Mouse (Mus musculus) left cerebral cortex, adult 9 months (tissue): Measurements from ENCODE around the gene Cenpx.
"Not testable (repeated sequence)": the region's sequence is repeated elsewhere in the genome, so short reads cannot be mapped to it uniquely, and the experiment has no call there.

Source experiments
- DNase-seq, 2 experiments: peaks; one replicate each; pipeline ENCODE4 v3.0.0; 2022; ENCODE audit warnings: low spot score in 2 of 2

The Cenpx gene

DNA sequence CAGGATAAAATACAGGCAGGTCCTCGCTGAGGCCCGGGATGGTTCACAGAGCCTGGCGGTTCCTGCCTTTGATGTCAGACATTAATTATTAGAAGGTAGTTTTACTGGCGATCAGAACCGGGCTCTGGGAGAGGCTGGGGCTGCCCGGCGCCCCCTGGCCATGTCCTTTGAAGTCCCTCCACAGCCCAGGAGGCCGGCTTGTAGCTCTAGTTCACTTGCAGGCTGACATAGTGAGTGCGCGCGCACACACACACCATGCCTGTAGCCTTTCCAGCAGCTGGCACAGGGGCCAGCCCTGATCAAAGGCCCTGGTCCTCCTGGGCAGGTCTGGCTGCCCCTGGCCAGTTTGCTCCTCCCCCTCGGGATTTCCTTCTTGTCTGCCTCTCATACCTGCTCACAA, 17.9 kb downstream of the Cenpx start:
- no peak for DNase-seq

DNA sequence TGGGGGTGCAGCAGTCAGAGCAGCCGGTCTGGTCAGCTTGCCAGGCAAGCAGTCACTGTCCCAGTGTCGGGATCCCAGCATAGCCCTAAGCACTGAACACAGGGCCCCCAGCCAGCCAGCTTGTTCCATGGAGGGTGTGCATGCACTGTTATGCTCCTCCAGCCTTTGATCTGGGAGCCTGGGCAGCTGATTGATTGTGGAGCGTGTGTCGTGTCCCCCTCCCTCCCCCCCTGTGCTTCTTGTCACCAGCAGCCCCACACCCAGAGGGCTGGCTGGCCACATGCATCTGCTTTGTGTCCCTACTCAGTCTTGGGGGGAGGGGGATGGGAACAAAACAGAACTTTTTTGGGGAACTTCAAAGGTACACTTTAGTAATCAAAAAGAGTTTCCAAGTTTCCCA, 18.4 kb downstream of the Cenpx start:
- DNase-seq: no peak

DNA sequence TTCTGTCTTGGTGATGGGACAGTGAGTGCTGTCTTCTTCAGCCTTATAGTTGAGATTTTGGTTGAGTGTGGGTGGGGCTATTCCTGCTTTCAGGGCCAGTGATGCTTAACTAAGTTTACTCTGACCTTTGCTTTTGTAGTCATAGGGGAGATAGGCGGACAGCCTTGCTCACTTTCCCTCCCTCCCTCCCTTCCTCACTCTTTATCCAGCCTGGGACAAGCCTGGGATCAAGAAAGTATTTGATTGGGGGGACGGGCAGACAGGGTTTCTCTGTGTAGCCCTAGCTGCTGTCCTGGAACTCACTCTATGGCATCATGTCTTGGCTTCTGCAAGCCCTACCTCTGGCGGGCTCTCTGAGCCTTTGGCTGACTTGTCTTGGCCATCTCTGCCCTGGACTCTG, 20.1 kb downstream of the Cenpx start:
- DNase-seq: no peak

DNA sequence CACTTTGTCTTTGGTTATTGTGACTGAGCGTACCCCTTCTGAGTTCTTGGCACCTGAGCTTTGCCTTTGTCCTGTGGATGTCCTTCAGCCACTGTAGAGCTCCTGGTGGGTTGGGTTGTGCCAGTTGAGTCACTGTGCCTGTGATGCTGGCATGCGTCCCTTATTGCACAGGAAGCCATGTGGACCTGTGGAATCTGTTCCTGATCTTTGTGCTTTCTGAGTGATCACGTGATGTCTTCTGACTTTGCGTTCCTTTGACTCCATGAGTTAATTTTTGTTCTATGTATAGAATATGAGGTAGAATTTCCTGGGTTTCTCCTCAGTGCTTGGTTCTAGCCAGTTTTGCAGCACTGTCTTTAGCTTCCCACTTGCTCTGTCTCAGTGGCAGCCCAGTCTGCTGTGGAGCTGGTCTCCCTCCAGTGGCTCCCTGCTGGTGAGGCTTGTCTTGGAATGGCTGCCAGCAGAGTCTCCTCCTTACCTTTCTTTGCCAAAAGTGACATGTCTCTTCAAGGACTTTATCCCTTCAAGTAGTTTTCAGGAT, 21.0 kb downstream of the Cenpx start:
- peak in 1 of 2 experiments; percentile 35 for DNase-seq

DNA sequence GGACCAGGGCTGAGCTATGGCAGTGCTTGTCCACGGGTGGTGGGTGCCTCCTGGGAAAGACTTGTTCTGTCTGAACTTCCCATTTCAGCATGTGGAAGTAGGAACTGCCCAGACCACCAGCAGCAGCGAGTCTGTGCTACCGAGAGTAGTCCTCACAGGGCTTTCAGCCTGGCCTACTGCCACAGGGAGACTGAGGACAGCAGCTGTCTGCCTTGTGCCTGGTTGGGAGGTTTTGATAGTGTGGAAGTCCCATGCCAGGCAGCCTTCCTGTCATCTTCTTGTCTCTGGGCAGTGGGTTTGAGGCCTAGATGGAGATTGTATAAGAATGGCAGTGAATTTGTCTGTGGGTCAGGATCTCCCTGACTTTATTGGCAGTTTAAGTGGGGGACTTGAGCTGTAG, 24.2 kb downstream of the Cenpx start:
- no peak for DNase-seq

DNA sequence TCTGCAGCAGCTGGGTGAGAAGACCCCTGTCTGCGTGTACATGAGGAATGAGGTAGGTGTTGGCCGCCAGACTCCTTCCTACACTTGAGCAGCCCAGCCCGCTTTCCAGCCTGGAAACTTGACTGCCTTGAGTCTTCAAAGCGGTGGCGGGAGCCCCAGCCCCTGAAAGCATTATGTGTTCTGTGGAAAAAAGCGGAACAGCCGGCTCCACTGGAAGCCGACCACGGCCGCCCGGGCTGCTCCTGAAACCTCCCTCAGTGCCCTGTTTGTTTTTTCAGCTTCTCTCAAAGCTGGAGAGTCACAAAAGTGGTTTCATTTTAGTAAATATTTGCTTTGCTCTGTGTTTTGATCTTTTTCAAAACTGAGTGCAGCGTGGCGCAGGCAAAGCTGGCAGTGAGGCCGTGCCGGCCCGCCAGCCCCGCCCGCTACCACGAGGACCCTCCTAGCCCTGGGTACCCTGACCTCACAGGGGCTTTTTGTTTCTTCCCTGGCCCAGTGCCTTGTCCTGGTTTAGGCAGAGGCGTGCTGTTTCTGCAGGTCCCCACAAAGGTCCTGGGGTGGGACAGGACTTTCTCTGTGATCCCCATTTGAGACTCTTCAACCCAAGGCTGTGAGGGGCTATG, 26.8 kb downstream of the Cenpx start:
- no peak for DNase-seq

DNA sequence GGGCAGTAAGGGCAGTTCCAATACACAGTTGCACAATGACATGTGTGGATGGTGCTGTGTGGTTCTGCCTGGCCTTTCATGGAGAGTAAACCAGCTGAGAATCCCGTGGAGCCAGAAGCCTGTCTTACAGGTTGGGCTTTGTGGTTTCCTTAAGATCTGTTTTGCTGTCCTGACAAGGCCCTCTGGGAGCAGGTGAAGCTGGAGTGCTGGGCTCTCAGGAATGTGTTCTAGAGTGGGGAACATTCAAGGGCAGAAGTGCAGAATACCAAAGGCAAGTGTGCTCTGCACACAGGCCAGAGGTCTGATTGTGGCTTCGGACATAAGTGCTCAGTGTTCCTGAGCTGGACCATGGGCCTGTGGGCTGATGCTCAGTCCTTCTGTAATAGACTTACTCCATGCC, 28.9 kb downstream of the Cenpx start:
- no peak for DNase-seq

DNA sequence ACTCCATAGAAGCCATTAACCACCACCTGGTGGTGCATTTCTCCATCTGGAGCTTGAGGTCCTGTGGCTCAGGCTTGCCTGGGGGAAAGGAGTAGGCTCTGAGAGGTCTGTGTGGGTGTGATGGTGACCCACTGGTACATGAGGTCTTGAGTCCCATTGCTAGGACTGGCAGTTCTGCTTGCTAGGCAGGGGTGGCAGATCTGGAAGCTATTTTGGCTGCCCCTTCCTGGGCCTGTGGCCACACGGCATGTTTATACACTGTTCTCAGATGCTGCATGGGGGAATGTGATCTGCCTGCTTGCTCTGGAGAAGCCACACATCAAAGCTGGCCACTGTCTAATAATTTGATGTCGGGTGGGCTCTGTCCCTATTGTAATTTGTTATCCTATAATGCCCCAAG, 29.5 kb downstream of the Cenpx start:
- DNase-seq: no peak

DNA sequence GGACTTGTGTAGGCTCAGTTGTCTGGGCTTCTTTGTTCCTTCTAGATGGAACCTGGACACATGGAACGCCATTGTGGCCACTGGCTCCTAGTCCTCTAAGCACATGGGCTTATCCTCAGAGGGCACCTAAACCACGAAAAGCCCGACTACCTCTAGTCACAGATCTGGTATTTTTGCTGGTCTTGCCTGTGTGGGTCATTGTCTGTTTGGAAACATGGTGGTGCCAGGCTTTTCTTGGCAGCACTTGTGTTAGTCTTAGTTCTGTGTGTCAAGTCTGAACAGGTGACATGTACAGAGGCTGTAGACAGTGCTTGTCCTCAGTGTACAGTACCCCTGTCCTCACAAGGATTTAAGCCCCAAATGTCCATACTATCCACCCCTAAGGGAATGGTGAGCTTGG, 30.0 kb downstream of the Cenpx start:
- DNase-seq: no peak

DNA sequence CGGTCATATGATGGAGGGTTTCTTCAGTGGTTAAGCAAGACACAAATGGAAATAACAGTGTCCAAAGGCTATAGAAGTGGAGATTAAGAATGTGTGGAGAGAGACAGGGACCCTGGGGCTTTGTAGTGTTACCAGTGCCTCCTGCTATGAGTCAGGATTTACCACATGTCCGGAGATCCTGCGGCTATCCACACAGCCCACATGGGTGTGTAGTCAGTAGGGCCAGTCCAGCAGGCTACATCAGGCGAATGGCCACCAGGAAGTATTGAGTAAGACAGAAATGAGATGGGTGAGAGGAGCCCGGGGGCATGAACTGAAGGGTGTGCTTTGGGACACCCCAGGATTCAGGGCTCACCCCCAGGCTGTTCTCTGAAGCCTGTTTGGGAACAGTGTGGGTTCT, 30.9 kb downstream of the Cenpx start:
- DNase-seq: no peak

DNA sequence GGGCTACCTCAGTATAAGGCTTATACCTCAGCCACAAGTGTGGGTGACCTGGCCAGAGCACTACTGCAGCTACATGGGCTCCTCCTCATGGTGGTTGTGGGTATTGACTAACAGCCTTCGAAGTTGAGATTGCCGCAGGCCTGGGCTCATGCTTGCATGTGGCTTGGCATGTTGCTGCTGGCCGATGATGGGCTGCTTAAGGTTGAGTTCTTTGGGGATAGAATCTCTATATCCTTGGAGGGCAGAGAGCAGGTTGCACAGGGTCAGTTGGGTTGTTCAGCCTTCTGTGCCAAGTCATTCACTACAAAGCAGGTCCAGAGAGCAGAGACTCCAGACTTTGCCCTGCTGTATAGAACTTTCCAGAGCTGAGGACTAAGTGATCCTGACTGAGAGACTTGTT, 33.6 kb downstream of the Cenpx start:
- no peak for DNase-seq

DNA sequence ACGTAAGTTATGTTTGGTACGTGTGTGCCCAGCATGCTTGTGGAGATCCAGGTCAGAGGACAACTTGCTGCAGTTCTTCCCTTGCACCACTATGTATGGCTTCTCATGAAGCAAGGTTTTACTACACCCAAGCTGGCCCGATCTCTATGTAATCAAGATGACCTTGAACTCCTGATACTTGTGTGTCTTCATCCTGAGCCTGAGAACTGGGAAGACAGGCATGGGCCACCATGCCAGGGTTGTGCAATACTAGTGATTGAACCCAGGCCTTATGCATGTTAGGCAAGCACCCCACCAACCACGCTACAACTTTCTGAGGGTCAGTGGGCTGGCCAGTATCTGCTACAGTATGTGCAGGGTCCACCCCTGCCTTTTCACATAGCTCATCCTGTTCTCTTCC, 36.6 kb downstream of the Cenpx start:
- no peak for DNase-seq

DNA sequence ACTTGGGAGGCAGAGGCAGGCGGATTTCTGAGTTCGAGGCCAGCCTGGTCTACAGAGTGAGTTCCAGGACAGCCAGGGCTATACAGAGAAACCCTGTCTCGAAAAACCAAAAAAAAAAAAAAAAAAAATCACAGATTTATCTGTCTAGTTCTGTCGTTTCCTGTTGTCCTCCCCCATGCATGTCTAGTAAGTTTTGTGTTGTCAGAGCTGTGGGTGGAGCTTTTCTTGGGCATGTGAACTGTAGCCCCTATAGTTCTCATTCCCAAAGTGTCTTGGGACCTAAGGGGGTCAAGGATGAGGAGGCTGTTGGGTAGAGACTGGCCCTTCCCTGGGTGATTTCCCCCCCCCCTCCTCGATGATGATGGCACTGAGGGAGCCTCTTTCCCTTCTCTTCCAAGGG, 37.7 kb downstream of the Cenpx start:
- DNase-seq: not testable (repeated sequence)

DNA sequence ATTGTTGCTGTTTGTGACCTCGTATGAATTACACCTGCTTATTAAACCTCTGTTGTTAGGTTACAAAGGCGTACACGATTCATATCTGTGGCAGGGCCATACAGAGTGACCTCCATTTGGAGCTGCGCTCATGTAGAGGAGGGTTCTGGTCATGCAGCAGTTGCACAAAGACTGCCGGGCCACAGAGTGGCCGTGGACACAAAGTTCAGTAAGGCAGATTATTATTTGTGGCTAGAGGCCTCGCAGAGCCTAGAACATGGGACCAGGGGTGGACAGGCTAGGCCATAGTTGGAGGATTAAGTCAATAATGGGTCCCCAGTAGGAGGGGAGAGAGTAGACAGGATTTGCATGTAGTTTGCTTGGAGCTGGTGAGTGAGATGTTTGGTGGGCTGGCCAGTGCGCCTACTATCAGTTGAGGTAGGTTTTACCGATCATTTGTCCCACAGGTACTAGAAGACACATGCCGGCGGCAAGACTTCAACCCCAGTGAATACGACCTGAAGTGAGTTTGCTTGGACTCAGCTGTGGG, 39.9 kb downstream of the Cenpx start:
- DNase-seq: no peak

DNA sequence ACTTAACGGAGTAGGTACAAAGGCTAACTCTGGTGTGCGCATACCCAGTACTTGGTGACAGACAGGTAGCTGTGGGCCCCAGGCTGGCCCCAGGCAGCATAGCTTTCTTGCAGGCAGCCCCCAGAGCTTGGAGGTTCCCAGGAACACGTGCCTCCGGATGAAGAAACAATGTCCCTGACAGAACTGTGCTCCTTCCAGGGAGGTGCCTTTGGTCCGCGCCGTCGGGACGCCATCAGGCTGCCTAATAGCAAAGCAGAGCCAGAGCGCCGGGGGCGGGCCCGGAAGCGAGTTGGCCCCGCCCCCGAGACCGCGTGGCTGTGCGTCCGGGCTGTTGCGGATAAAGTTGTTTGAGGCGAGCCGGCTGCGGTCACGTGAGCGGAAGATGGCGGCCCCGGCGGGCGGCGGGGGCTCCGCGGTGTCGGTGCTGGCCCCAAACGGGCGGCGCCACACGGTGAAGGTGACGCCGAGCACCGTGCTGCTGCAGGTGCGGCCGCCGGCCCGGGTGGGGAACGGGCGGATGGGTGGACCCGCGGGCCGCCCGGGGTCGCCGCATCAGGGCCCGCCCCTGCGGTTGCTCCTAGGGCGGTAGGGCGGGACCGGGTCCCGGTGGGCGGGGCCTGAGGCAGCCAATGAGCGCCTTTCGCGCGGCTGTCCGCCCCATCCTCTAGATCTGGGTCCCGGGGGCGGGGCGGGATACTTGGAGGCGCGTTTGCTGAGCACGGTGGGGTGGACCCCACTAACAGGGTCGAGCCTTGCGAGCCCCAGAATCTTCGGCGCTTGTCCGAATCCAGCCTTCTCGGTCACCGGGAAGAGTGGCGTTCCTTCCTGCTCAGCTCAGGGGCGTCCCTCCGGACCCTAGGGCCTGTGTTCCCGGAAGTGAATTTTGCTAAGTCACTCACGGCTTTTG, 40.6 kb downstream of the Cenpx start, which contains the start of gene Aspscr1:
Gene Aspscr1, plus strand, starts transcription at position 287 of the 907 bp plus-strand sequence.
- peak; percentile 77 to 92 for DNase-seq

DNA sequence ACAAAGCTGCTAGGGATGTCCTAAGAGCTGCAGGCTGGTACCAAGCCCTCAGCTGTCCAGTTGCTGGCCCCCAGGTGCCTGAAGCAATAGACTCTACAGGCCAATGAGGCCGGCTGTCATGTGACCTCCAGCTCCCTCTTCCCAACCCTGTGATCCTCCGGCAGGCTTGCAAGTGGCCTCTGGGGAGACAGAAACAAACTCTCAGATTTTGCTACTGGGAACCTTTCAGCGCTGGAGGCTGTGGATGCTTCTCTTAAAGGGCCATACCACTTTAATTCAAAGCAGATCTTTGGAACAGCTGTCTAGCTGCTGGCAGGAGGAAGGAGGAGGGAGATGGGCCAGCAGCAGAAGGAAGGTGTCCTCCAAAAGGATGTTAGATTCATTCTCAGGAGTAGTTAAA, 46.9 kb downstream of the Cenpx start:
- DNase-seq: no peak

DNA sequence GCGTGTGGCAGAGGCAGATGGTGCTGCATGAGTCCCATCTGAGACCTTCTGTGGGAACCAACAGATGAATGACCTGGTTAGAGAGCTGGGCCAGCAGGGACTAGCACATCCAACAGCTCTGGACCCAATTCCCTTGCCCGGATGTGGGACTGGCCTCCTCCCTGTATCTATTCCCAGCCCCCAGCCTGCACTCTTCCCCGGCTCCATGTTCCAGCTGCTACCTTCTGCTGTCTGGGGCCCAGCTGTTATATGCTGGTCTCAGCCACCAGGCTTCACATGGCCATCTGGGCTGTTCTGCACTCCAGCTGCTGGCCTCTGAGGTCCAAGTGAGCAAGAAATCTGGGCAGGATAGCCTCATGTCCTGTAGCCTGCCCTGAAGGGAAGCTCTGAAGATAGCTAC, 48.1 kb downstream of the Cenpx start:
- no peak for DNase-seq

DNA sequence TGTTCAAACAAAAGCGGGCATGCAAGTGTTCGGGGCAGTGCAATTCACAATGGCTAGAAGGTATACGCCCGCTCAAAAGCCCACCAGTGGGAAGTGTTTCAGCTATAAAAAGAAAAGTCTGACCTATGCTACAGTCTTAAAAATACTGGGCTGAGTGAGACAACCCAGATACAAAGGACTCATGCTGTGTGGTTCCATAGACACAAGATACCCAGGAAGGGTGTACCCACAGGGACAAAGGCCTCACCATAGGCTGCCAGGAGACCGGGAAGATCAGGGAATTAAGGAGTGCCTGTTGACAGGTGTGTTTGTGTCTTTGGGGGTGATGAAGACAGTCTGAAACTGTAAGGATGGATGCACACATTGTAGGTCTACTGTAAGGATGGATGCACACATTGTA, 49.8 kb downstream of the Cenpx start:
- DNase-seq: no peak

DNA sequence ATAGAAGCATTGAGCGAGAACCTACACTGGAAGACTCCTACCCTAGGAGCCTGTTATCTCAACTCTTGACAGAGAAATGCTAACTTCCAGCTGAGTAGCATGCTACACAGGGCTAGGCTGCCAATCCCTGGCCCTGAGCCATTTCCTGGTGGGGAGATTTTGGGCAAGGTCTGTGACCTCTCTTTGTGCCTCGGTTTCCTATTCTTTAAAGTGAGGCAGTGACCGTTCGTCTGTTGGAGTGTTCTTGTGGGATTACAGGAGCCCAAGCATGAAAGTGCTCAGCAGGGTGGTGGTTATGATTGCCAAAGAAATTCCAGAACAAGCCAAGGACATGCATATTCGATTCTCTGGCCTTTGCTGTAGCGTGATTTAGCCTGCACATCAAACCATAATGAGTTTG, 50.8 kb downstream of the Cenpx start:
- no peak for DNase-seq

DNA sequence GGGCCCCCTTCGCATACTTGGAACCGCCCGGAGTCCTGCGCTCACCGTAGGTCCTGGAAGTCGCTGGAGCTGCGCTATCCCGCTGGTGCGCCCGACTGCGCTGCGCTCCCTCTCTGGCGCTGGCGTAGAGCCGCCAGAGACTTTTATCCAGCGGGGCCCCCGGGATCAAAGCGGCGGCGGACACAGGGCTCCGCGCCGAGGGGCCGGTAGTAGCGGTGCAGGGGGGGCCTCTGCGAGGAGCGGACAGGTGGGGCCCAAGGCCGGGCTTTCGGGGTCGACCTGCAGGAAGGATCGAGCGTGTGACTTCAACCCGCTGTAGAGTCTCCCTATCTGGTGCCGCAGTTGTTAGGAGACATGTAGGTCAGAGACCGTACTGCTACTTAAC, 52.5 kb downstream of the Cenpx start, which contains the start of gene Notum:
Gene Notum, minus strand, starts transcription at position 100 of the 385 bp plus-strand sequence.
- no peak for DNase-seq
